Mouse (Mus musculus): ENCODE measurements around the gene Dst.
"Not testable (repeated sequence)": the region's sequence is repeated elsewhere in the genome, so short reads cannot be mapped to it uniquely, and the experiment has no call there.

Dst gene

GRCm38 (mm10) chr1:34293198-34293597, 385.2 kb downstream of the Dst start:
- no peak for DNase-seq (ENCODE audit: low spot score)

- DNase-seq (ENCODE audit: low spot score), result no peak
Observed at GRCm38 (mm10) chr1:34297636-34298035, 389.6 kb downstream of the Dst start.

GRCm38 (mm10) chr1:34298631-34299184, 390.7 kb downstream of the Dst start:
- no peak for DNase-seq (ENCODE audit: low spot score)

DNA sequence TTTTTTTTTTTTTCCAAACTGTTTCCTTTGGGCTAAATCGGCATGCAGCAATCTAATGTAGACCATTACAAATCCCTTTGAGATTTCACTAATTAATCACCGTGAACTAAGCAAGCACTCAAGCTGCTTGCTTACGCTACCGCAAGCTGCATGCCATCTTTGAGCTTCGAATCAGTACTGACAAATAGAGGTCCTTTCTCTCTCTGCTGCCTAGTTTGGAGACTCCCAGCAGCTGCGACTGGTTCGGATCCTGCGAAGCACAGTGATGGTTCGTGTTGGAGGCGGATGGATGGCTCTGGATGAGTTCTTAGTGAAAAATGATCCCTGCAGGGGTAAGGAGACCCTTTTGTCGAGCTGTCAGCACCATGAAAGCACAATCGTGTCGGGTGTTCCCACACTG, 391.5 kb downstream of the Dst start:
- peak; percentile 13 for DNase-seq (ENCODE audit: low spot score)

- no peak for DNase-seq (ENCODE audit: low spot score)
Observed at GRCm38 (mm10) chr1:34300309-34300980, 392.4 kb downstream of the Dst start.

- DNase-seq (ENCODE audit: low spot score), result no peak
Observed at GRCm38 (mm10) chr1:34304227-34304626, 396.2 kb downstream of the Dst start.

DNA sequence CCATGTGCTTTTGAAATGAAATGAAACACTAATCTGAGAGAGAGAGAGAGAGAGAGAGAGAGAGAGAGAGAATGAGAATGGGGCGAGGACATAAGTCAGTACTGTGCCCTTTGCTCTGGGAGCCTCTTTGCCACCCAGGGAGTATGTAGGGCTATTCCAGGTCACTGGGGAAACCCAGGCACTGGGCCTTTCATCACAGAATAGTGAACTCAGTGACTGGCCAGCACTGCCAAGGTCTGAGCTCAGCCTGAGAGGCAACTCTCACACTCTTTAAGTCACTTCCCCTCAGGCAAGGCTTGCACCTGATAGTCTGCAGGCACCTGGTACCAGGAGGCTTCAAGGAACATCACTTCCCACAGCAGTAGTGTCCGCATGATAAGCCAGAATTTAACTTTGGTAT, 398.7 kb downstream of the Dst start:
- DNase-seq (ENCODE audit: low spot score), result no peak

- no peak for DNase-seq (ENCODE audit: low spot score)
Observed at GRCm38 (mm10) chr1:34307191-34307590, 399.2 kb downstream of the Dst start.

GRCm38 (mm10) chr1:34308841-34309240, 400.8 kb downstream of the Dst start:
- not testable (repeated sequence) for DNase-seq (ENCODE audit: low spot score)

- no peak for DNase-seq (ENCODE audit: low spot score)
Observed at GRCm38 (mm10) chr1:34309396-34309795, 401.4 kb downstream of the Dst start.

DNA sequence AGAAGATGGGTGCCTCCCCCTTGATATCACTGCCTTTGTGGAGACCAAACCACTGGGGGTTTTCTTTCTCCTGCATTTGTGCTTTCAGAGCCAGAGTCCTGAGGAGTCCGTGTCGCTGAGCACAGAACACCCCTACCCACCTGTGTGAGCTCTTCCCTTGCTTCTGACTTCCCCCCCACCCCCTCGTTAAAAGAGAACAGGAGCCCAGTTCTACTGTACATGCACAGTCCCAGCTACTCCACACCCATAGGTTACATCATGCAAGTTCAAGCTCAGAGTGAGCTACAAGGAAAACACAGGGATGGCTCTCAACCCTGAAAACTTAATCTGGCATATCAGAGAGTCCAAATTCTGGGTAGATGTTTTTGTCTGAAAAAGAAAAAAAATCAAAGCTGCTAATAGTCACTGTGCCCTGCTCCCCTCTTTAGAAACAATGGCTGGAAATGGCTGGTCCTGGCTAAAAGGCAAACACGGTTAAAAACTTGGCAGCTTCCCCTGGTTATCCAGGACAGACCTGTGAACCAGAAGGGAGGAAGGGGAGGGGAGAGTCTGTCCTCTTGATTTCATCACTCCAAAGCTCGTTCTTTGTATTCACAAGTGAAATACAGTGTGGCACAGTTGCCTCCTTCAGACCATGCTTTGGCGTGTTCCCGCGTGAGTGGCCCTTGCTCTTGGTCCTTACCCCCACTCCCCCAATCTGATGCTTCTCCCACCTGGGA, 402.7 kb downstream of the Dst start:
- DNase-seq (ENCODE audit: low spot score), result no peak

DNA sequence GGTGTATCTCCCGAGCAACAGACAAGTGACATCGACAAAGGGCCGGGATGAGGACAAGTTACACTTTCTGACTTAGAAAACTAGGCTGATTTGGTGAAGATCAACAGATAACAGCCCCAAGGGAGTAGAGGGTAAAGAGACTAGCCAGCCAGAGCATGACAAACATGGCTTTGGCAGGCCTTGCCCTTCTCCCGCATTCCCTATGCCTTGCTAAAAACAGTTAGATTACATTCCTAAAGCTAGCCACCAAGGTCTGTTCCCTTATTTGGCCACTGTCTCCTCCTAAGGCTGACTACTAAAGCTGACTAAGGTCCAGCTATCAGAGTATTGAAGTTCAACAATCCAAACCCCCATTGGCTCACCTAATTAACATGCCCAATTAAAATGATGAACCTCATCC, 404.8 kb downstream of the Dst start:
- DNase-seq (ENCODE audit: low spot score), result no peak

DNA sequence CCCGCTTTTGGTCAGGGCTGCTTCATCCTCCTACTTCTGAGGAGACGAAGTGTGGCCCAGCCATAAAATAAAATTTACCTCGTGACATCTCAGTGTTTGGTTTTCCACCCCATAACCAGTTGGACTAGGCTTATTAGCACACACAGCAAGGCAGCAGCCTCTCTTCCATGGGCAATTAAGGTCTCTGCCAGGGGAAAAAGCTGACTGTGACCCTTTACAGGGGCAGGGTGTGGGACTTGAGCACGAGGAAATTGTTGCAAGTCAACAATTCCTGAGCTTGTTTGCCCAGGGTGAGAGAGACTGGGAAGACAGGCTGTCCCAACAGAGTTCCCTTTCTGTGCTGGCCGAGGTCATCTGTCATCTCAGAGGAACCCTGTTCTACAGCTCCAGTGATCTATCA, 407.4 kb downstream of the Dst start:
- no peak for DNase-seq (ENCODE audit: low spot score)

- DNase-seq (ENCODE audit: low spot score), result no peak
Observed at GRCm38 (mm10) chr1:34324255-34324654, 416.2 kb downstream of the Dst start.

DNA sequence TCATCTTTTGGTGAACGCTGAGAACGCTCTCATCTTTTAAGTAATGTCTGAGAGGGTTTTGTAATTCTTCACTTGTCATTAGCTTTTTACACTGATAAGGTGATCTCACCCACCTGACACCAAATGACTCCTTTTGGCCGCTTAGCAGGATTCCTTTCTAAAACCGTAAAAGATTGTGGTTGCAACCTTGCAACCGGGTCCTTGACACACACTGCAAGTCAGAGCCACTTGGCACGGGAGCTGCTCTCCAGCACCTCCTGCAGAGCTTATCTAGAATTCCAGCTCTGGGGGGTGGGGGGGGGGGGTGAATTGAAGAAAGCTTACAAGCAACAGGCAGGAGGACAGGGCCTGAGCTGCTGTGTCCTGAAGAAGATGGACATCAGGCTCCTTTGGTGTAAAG, 420.6 kb downstream of the Dst start:
- DNase-seq (ENCODE audit: low spot score), result no peak

- no peak for DNase-seq (ENCODE audit: low spot score)
Observed at GRCm38 (mm10) chr1:34331767-34332166, 423.7 kb downstream of the Dst start.

Data from embryo, embryonic 10 days (tissue).